Mouse (Mus musculus) heart, adult 9 months (tissue): ENCODE measurements around the gene Gm17467.
"Not testable (repeated sequence)": the region's sequence is repeated elsewhere in the genome, so short reads cannot be mapped to it uniquely, and the experiment has no call there.

Experiments used
- DNase-seq, 2 experiments: peaks; one replicate each; pipeline ENCODE4 v3.0.0; 2022; ENCODE audit warnings: low spot score in 2 of 2

Gene Gm17467

GRCm38 (mm10) chrX:123704691-123705090 lies at the start of gene Gm17467:
Gene Gm17467 (minus strand): TSS chrX:123704791.
- not testable (repeated sequence) for DNase-seq
